Mouse (Mus musculus): ENCODE measurements around the gene Msx1. TPM values are rescaled to one million over a fixed set of nuclear protein-coding genes. Genes with fewer than 3 reads are reported as not detected.

The Msx1 gene
- total RNA-seq, 2 experiments from 2014 or later = not detected

- ATAC-seq (replicated peaks; ENCODE audit: low FRiP score, low TSS enrichment, poor library complexity, severe bottlenecking) = no peak
Measured at GRCm38 (mm10) chr5:37827626-37827950, 3.2 kb upstream of the Msx1 start.

DNA sequence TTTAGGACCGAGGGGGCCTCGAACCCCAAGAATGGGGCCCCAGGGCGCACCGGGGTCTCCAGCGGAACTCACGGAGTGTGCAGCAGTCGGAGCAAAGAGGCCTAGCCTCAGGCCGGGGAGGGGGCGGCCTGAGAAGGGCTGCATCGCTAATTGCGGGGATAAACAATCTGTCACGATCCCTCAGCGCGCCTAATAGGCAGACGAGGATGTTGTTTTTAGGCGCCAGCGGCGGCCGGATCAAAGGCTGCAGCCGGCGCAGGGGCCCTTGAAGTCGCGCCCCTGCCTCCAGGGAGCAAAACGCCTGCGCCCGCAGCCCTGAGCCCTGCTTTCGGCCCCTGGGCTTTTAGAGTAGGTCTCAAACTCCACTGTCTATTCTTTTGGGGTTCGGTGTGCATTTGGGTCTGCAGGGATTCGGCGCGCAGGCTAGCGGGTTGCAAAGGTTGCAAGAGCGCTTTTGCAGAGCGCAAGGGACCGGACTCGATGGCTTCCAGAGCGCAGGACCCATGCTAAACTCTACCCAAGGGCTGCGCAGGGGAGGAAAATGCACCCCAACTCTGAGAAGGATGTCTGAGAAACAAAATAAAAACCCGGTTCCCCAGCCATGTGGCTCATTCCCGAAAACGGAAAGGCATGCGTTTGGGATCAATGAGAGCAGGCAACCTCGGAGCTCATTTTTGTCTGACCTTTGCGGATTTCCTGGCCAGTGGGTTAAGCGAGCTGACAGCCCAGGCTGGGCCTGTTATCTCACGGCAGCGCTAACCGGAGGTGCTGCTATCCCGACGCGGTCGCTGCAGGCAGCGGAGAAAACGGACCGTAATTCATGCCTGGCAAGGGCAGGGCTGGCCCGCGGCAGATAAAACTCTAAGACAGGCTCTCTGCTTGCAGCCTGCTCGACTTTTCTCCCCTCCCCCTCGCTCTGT is 2.6 kb upstream of the Msx1 start:
- ATAC-seq (replicated peaks; ENCODE audit: low FRiP score, low TSS enrichment, poor library complexity, severe bottlenecking) = no peak

DNA sequence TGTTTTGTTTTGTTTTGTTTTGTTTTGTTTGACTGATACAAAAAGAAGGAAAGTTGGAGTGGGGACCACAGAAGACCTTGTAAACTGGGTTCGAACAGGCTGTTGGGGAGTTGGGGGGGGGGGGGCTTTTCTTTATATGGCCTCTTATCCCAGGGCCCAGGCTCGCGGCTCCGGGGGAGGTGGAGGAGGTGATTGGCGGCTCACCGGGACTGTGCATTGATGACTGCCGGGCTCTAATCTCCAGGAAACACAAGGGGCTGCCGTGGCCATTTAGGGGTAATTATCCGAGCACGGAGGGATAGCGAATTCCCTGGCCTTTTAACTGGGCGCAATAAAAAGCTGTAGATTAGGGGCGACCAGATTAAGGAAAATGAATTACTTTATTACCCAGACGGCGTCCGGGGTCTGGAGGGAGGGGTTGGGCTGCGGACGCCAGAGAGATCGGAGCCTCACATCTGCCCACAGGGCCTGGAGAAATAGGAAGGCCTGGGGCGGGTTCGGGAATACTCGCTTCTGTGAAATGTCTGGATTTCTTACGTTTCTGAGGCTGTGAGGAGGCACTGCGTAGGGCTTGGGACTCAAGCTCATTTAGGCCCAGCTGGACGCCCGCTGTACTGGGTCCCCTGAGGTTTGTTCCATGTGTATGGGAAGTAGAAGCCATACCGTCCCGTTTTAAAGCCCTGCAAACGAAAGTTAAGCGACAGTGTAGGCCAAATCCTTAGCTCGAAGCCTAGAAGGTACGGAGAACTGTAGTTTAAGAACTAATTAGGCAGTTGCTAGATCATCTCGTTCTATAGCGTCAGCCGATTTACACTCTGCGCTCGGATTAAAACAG is 1.4 kb upstream of the Msx1 start:
- no peak for ATAC-seq (replicated peaks; ENCODE audit: low FRiP score, low TSS enrichment, poor library complexity, severe bottlenecking)

DNA sequence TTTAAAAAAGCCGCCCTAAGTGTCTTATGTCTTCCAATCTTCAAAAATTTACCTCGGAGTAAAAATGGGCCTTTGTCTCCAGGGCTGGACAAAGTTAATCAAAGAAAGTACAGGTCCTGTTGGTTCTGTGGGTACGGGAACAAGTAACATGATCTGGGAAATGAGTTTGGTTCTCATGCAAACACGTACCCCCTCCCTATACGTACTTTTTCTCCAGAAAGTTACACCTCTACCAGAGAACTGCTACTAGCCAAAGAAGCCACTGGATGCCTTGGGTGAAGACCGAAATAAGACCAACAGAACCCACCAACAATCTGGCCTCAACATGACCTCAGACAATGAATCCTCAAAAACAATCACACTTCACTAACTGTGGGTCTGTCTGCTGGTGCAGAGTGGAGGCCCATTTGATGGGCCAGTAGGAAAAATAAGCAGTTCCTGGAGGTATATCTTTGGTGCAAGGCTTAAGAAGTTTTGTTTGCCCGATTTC is 773 bp upstream of the Msx1 start:
- no peak for ATAC-seq (replicated peaks; ENCODE audit: low FRiP score, low TSS enrichment, poor library complexity, severe bottlenecking)

- no peak for ATAC-seq (replicated peaks; ENCODE audit: low FRiP score, low TSS enrichment, poor library complexity, severe bottlenecking)
Measured at GRCm38 (mm10) chr5:37823721-37824460, 492 bp downstream of the Msx1 start.

DNA sequence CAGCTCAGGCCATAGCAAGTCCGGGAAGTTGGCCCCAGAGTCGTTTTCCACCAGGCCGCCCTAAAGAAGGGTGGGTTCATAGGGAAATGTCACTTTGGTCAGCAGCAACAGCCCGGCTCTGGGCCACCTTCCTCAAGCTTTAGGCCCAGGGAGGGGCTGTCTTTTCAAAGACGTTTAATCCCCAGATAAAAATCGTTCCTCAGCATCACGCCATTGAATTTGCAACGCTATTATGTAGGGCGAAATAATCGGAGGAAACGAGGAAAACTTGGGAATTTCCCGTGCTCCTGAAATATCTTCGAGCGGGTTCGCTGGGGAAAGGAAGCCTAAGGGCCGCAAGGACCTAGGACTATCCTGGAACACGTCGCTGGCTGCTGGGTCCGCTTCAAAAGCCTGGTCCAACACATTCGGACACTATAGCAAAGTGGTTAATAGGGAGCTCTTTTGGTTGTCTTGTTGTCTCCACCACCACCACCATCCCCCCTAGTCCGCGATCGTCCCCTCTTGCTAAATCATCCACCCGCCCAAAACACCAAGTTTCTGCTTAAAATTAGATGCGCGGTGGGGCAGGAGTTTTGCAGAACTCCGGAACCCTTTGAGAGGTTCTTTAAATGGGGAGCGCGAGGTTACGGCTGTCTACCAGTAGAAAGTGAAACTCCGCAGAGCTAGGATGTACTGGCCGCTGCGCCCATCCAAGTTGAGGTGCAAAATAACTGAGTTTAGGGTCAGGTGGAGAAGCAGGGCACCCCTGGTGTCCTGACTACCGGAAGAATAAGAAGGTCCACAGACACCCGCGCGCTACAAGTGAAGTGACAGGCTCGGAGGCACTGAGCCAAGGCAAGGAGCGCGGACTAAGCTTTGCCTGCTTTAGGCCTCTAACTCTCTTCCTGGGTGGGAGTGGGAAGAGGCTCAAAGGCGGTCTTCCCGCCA is 1.3 kb downstream of the Msx1 start:
- ATAC-seq (replicated peaks; ENCODE audit: low FRiP score, low TSS enrichment, poor library complexity, severe bottlenecking) = no peak

DNA sequence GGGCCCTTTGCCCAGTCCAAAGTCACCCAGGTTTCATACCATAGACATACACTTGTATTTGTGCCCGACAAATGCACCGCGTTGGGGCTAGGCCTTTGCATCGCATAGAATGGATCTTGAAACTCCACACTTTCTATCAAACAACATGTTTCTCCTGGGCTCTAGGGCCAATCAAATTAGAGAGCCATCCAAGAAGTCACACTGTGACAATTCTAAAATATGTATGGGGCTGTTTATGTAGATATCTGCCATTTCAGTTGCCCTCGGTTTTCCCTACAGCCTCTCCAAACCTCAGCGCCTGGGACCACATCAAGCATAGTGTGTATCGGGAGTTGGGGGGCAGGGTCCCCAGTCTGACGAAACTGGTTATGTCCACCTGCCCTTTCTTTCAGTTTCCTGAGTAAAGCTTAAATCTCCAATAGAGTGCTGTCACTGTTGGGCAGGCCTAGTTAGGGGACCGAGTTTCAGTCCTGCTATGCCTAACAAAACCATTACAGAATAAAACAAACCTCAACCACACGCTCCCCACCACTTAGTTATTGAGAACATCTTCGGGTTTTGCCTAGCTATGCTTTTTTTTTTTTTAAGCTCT is 2.2 kb downstream of the Msx1 start:
- ATAC-seq (replicated peaks; ENCODE audit: low FRiP score, low TSS enrichment, poor library complexity, severe bottlenecking) = no peak

DNA sequence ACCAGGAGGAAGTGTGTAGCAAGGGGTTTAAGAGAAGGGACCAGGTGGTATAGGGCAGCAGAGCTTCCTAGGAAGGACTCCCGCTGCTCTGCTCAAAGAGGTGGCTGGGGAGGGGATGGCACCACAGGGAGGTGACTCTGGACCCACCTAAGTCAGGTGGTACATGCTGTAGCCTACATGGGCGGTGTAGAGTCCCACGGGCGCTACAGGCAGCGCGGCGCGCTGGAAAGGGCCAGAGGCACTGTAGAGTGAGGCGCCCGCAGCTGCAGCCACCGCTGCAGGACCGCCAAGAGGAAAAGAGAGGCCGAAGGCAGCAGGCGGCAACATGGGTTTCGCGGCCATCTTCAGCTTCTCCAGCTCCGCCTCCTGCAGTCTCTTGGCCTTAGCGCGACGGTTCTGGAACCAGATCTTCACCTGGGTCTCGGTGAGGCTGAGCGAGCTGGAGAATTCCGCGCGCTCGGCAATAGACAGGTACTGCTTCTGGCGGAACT is 3.2 kb downstream of the Msx1 start:
- ATAC-seq (replicated peaks; ENCODE audit: low FRiP score, low TSS enrichment, poor library complexity, severe bottlenecking) = no peak

DNA sequence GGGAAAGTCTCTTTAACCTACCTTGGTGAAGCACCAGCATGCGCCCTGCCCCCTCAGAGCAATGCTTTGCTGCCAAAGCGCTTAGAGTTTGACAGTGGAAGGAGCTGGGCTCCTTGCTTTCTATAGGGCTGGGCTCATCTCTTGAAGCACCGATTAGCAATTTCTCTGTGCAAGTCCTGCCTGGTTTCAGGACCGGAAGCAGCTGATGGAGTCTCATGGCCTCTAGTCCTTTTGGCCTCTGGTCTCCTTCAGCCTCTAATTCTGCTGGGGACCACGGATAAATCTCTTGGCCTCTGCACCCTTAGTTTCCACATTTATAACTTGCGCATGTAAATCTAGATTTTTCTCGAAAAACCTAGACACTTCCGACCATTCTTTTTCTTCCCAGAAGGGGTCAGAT is 3.7 kb downstream of the Msx1 start:
- no peak for ATAC-seq (replicated peaks; ENCODE audit: low FRiP score, low TSS enrichment, poor library complexity, severe bottlenecking)

GRCm38 (mm10) chr5:37819971-37820370 is 4.4 kb downstream of the Msx1 start:
- ATAC-seq (replicated peaks; ENCODE audit: low FRiP score, low TSS enrichment, poor library complexity, severe bottlenecking) = no peak

DNA sequence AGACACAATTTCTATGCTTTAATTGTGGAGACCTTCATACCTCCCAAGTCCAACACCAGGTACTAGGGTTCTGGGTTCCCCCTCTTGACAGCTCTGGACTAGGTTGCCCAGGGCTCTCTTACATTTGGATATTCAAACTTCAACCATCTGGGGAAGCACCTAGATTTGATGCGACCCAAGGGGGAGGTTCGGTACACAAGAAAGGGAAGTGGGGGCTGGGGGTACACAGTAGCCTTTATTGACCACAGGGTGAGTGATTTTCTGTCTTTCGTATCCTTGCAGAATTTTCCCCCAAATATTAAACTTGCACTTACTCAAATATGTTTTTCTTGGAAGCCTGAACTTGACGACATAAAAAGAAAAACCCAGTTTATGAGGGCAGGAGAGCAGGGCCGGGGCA is 4.8 kb downstream of the Msx1 start:
- ATAC-seq (replicated peaks; ENCODE audit: low FRiP score, low TSS enrichment, poor library complexity, severe bottlenecking) = no peak

DNA sequence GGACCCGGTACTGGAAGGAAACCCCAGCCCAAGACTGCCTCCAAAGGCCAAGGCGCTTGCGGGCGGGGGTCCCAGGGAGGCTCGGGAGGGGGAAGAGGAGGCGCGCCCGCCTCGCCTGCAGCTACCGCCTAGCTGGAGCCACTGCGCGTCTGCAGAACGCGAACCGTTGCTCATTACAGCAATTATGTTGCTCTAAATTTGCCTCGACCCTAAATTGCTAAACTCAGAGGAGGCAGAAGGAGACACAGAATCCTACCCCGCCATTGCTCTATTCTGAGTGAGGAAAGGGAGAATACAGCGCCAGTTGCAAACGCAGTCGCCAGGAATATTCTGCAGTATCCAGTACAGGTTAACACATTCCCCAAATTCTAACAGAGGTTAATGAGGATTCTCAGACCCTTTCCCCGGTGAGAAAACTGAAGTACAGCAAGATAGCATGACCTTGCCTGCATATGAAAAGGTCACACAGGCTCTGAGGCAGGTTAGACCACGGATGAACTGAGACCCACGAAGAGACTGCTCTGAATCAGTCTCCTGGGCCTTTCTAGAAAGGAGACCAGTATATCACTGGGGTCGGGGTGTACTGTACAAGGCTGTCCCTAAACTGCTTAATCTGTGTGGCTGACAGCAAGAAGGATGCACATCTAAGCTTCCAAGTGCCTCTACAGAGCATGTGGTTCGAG is 5.7 kb downstream of the Msx1 start:
- no peak for ATAC-seq (replicated peaks; ENCODE audit: low FRiP score, low TSS enrichment, poor library complexity, severe bottlenecking)

- no peak for ATAC-seq (replicated peaks; ENCODE audit: low FRiP score, low TSS enrichment, poor library complexity, severe bottlenecking)
Measured at GRCm38 (mm10) chr5:37817658-37818532, 6.5 kb downstream of the Msx1 start.

DNA sequence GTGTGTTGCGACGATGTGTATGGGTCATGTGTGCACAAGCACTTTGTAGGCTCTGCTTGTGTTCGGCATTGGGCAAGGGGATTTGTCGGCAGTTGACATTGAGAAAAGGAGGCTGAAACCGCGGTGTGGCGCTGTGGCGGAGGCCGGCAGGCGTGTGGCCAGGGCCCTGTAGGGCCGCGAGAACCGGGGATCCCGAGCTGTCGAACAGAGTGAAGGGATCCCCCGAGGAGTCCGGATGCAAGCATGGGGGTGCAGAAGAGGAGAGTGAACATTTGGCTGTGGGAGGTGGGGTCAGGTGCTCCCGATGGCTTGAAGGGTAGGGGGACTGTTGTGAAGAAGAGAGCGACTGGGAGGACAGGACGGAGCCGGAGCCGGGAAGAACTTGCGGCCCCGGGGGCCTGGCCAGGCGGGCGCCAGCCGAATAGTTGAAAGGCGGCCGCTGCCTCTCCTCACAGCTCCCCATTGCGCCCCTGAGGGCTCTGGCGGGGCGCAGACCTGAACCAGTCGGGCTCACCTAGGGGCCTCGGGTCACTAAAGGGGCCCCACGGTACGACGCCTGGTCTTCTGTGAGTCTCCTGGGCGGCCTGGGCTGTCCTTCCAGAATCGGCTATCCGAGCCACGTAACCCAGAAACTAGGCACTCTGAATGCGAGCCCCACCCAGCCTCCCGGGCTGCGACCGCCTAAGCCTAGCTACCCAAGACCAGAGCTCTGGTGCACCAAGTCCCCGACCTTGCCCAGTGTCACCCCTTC is 7.3 kb downstream of the Msx1 start:
- no peak for ATAC-seq (replicated peaks; ENCODE audit: low FRiP score, low TSS enrichment, poor library complexity, severe bottlenecking)

DNA sequence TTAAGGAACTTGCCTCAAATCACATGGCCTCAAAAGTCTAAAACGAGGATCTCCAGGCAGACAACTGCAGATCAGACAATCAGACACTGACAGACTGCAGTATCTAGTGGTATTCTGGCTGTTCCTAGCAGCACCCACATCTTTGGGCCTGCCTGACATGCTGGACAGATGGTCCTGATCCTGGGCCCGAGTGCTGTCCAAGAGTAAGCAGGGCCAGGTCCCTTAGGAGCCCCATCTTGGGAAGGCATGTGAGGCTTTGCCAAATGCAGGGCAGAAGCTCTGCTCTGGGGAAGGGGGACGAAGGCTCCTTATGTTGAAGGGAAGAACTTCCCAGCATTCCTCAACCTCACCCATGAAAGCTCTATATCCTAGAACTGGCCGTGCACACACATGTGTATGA is 8.5 kb downstream of the Msx1 start:
- no peak for ATAC-seq (replicated peaks; ENCODE audit: low FRiP score, low TSS enrichment, poor library complexity, severe bottlenecking)

DNA sequence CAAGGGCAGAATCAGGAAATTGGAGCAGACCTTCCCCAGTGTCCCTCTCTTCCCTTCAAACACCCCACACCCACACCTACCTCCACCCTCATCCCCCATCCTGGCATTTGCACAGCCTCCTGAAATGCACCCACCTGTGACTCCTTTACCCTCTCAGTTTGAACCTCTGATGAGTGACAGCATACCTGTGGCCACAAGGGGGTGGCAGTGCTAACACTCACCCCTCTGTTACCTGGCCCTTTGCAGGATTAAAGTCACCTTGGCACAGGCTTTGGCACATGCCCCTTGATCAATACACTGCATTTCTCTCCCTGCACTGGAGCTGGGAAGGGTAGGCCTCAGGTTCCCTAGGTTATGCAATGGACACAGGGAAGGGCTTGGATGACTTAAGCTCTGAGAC is 10.2 kb downstream of the Msx1 start:
- no peak for ATAC-seq (replicated peaks; ENCODE audit: low FRiP score, low TSS enrichment, poor library complexity, severe bottlenecking)
